Mouse (Mus musculus) adrenal gland, adult 10 weeks (tissue): ENCODE results near the gene Spats1. TPM values are rescaled to one million over a fixed set of nuclear protein-coding genes. Genes with fewer than 3 reads are reported as not detected.

ENCODE experiments used
- polyA plus RNA-seq: library from polyadenylated mRNA; stranded (reverse); fragments of 350-450 nt; fragmentation: Illumina TruSeq; extraction: RNeasy Lipid Tissue Mini Kit (QIAGEN cat#74804); gene quantifications from one replicate; pipeline ENCODE4 v1.2.3, GENCODE M21; 2014; ENCODE audit warnings: low read depth, low replicate concordance

Gene Spats1
- not detected for polyA plus RNA-seq

DNA sequence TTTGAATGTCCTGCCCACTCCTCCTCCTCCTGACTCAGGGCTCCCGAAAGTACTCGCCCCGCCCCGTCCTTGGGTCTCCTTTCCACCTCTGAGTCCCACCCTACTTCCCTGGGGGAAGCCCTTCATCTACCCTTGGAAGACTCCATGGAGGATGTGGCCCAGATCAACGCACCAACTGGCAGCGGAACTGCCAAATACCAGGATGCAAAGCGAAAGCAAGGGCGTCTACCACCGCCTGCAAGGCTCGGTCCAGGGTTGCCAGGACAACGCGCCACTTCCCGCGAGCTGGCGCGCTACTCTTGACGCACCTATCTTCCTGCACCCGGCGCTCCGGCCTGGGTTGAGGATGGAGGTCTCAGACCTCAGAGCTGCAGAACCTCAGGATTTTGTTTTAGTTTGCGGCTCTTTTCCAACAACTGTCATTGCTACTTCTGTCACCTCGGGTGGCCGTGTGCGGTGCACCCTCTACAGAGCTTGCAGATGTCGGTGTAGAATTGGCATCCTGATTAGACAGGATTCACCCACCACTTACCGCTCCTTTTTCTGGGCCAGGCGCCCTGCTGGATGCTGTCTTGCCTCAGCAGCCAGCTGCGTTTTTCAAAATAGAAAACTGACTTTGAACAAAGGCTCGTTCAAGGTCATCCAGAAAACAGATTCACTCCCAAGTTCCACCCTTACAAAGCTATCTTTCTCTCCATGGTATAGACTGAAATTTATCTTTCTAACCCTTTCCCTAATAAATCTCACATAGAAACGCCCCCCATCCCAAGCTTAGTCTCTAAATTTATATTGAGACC lies at the start of gene Spats1:
TSS of gene Spats1 (minus strand) at position 747 of the 797 bp plus-strand sequence.

DNA sequence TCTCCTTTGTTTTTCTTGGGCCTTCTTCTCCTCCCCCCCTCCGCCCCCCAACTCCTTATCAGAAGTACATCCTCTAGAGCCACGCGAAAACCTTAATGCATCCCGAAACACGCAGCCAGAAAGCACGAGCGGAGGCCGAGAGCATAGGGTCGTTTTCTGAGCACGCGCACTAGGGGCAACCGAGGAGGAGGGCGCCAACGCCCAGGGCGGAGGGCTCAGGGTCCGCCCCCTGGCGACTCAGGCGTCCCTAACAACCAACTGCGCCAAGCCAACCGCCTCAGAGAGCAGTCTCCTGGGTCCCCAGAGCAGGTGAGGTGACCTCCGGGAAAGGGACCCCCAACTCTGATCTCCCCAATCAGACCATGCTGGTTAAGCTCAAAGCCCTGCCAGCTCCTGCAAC lies 48.0 kb upstream of the Spats1 start, which contains the start of gene Tcte1:
TSS of gene Tcte1 (plus strand) at position 172 of the 400 bp plus-strand sequence.

DNA sequence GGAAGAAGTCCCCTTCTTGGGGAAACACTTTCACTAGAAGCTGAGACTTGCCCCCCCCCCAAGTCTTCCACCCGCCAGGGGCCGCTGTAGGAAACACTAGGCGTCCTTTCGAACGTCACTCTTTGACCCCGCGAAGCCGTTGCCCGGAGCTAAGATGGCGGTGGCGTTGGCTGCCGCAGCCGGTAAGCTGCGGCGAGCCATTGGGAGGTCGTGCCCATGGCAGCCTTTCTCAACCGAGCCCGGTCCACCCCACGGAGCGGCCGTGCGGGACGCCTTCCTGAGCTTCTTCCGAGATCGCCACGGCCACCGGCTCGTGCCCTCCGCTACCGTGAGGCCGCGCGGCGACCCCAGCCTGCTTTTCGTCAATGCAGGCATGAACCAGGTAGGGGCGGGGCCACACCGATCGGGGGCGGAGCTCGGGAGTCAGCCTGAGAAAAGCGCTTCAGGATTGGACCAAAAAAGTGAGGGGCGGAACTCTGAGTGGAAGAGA lies 31.5 kb upstream of the Spats1 start, which contains the start of gene Aars2:
TSS of gene Aars2 (plus strand) at position 142 of the 490 bp plus-strand sequence.

DNA sequence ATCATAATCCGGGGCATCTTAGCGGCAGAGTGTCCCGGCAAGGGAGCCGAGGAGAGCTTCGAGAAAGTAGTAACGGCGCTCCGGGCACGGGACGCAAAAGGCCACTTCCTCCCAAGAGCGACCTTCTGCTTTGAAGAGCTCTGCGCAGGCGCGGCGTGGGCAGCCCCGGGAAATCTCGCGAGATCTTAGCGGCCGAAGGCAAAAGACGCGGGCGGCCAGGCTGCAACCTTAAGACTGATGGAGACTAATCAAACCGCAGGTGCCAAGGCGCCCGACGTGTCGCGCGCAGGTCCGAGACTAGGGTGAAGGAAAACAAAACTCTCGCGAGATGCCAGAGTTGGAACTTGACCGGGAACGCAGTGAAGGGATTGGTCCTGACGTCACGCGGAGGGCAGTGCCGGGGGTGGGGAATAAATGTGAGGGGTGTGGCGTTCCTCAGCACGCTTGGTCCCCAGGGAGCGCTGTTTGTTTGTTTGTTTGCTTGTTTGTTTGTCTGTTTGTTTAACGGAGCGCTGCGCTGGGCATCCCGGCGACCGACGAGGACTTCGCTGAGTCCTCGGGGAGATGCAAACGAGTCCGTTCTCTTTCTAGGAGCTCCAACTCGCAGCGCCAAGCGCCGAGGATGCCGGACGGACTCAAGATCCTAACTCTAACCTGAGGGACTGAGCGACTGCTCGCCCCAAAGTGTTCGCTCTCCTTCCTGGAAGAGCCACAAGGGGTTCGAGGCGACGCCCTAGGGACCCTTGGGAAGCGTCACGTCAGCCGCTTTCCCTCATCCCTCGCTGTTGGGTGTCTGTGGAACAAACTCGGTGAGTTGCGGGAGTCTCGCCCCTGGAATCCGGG lies 41.6 kb downstream of the Spats1 start, which contains the start of gene Cdc5l:
TSS of gene Cdc5l (minus strand) at position 319 of the 843 bp plus-strand sequence.

Other genes starting within 250 kb of the Spats1 start
- gene Cdc5l, start 41.7 kb downstream of the Spats1 start, polyA plus RNA-seq, result 58.0 TPM
- gene Aars2, start 31.4 kb upstream of the Spats1 start, polyA plus RNA-seq, result 0.17 TPM
- not detected for gene Tcte1, start 48.0 kb upstream of the Spats1 start, polyA plus RNA-seq
- not detected for gene Tmem151b, start 74.3 kb upstream of the Spats1 start, polyA plus RNA-seq
- 0.64 TPM for gene Nfkbie, start 80.3 kb upstream of the Spats1 start, polyA plus RNA-seq
- gene Slc35b2, start 88.5 kb upstream of the Spats1 start, polyA plus RNA-seq, result 3.1 TPM
- gene Hsp90ab1, start 97.9 kb upstream of the Spats1 start, polyA plus RNA-seq, result 2,931 TPM
- gene Slc29a1, start 124.2 kb upstream of the Spats1 start, polyA plus RNA-seq, result 20.3 TPM
- gene Mymx, start 126.7 kb upstream of the Spats1 start, polyA plus RNA-seq, result not detected
- gene Capn11, start 183.9 kb upstream of the Spats1 start, polyA plus RNA-seq, result 0.29 TPM
- gene Mrpl14, start 210.9 kb upstream of the Spats1 start, polyA plus RNA-seq, result 1.6 TPM
- gene Tmem63b, start 211.5 kb upstream of the Spats1 start, polyA plus RNA-seq, result 6.7 TPM